Mouse (Mus musculus) intestine, postnatal 0 days (tissue): ENCODE measurements at regions not wholly inside any gene's neighbourhood (a gene's known extent, or its start where the extent isn't known, plus 50 kb on each side); places are given as distances from the start of the nearest gene placed in this dataset.

Experiments
- ATAC-seq: fragments of 200-750 bp; cut with Nextera tagmentation; 2 replicates; pipeline ENCODE4 v1.8.0; 2017; ENCODE audit warnings: mild to moderate bottlenecking, moderate TSS enrichment, moderate library complexity
- H3K27ac ChIP-seq: fragments of 300-500 bp; sonication (generic); 2 replicates; pipeline ENCODE4 v1.5.1; 2014; ENCODE audit warnings: mild to moderate bottlenecking, low read depth, low read length, moderate library complexity
- H3K27me3 ChIP-seq: fragments of 300-500 bp; sonication (generic); replicated peaks from 2 replicates; pipeline ENCODE4 v1.6.1; 2014; ENCODE audit warnings: low read length, mixed read lengths; ENCODE audit not compliant: control insufficient read depth, insufficient read depth
- H3K36me3 ChIP-seq: fragments of 300-500 bp; sonication (generic); 2 replicates; pipeline ENCODE4 v1.6.1; 2014; ENCODE audit warnings: mild to moderate bottlenecking, moderate library complexity; ENCODE audit not compliant: control insufficient read depth, insufficient read depth
- H3K4me1 ChIP-seq: fragments of 300-500 bp; sonication (generic); replicated peaks from 2 replicates; pipeline ENCODE4 v1.6.1; 2014; ENCODE audit warnings: antibody characterized with exemption, low read length, mixed read lengths; ENCODE audit not compliant: control insufficient read depth, insufficient read depth
- H3K4me2 ChIP-seq: fragments of 300-500 bp; sonication (generic); replicated peaks from 2 replicates; pipeline ENCODE4 v1.6.1; 2014; ENCODE audit warnings: low read depth, mild to moderate bottlenecking, moderate library complexity
- H3K4me3 ChIP-seq: fragments of 300-500 bp; sonication (generic); 2 replicates; pipeline ENCODE4 v1.5.1; 2014; ENCODE audit warnings: low read depth, low read length
- H3K9ac ChIP-seq: fragments of 300-500 bp; sonication (generic); 2 replicates; pipeline ENCODE4 v1.6.1; 2014; ENCODE audit warnings: mild to moderate bottlenecking, low read depth, low read length
- H3K9me3 ChIP-seq: fragments of 300-500 bp; sonication (generic); 2 replicates; pipeline ENCODE4 v1.6.1; 2016; ENCODE audit warnings: mixed run types; ENCODE audit not compliant: control insufficient read depth
- CTCF ChIP-seq: sonication (generic); IDR thresholded peaks from 2 replicates; pipeline ENCODE4 v1.5.1; 2016; ENCODE audit warnings: low read depth, mild to moderate bottlenecking, control low read depth, antibody characterized with exemption, moderate library complexity
- WGBS: fragments of 180-500 bp; shearing (Covaris S2); extraction: QIAGEN DNeasy Blood & Tissue Kit; methylation state at CpG from one replicate; pipeline ENCODE4 v1.1.7; 2014; 5-methylcytosine and 5-hydroxymethylcytosine counted together

GRCm38 (mm10) chr4:137187051-137187450 is 90.2 kb upstream of the Wnt4 start:
- H3K4me3 ChIP-seq: no peak overlapping the region
- H3K9ac ChIP-seq: no peak overlapping the region
- TF ChIP-seq CTCF: no peak
- no peaks in the 10 kb centered on the region for H3K27me3 ChIP-seq
- no peak for ATAC-seq
- no peak overlapping the region for H3K4me2 ChIP-seq
- no peaks in the 10 kb centered on the region for H3K4me1 ChIP-seq
- WGBS: 85% methylated on average over 9 of the region's 9 CpGs
- H3K9me3 ChIP-seq: no peaks in the 10 kb centered on the region
- H3K27ac ChIP-seq: no peak overlapping the region
- no peaks in the 10 kb centered on the region for H3K36me3 ChIP-seq

- Histone ChIP-seq H3K27ac (no peak overlapping the region), H3K9ac (no peak overlapping the region), H3K4me1 (no peaks in the 10 kb centered on the region), H3K27me3 (no peaks in the 10 kb centered on the region), H3K4me3 (no peak overlapping the region), H3K9me3 (no peaks in the 10 kb centered on the region), H3K36me3 (no peaks in the 10 kb centered on the region), H3K4me2 (no peak overlapping the region)
- 85% methylated on average over 4 of the region's 4 CpGs for WGBS
- no peak for ATAC-seq
- TF ChIP-seq CTCF: no peak
These were observed 92.3 kb upstream of the Wnt4 start for GRCm38 (mm10) chr4:137185001-137185400.

GRCm38 (mm10) chr4:137183181-137183850 is 94.0 kb upstream of the Wnt4 start:
- no peak for TF ChIP-seq CTCF
- Histone ChIP-seq H3K9ac (no peak overlapping the region), H3K4me1 (no peaks in the 10 kb centered on the region), H3K27ac (no peak overlapping the region), H3K4me2 (no peak overlapping the region), H3K27me3 (no peaks in the 10 kb centered on the region), H3K4me3 (no peak overlapping the region), H3K9me3 (no peaks in the 10 kb centered on the region), H3K36me3 (no peaks in the 10 kb centered on the region)
- 41% methylated on average over 10 of the region's 10 CpGs for WGBS
- ATAC-seq: 0 out of 2 replicates have a peak, but pooled peaks have one; percentile 41

GRCm38 (mm10) chr4:137182547-137182946 is 94.7 kb upstream of the Wnt4 start:
- no peak overlapping the region for H3K9ac ChIP-seq
- H3K27me3 ChIP-seq: no peaks in the 10 kb centered on the region
- ATAC-seq: no peak
- 67% methylated on average over 14 of the region's 14 CpGs for WGBS
- no peak overlapping the region for H3K4me3 ChIP-seq
- H3K36me3 ChIP-seq: no peaks in the 10 kb centered on the region
- H3K4me2 ChIP-seq: no peak overlapping the region
- H3K4me1 ChIP-seq: no peaks in the 10 kb centered on the region
- no peak for TF ChIP-seq CTCF
- no peak overlapping the region for H3K27ac ChIP-seq
- no peaks in the 10 kb centered on the region for H3K9me3 ChIP-seq

GRCm38 (mm10) chr4:137181252-137181651 is 96.0 kb upstream of the Wnt4 start:
- TF ChIP-seq CTCF: no peak
- Histone ChIP-seq H3K4me2 (no peak overlapping the region), H3K36me3 (no peaks in the 10 kb centered on the region), H3K27me3 (no peaks in the 10 kb centered on the region), H3K4me1 (no peaks in the 10 kb centered on the region), H3K4me3 (no peak overlapping the region), H3K27ac (no peak overlapping the region), H3K9ac (no peak overlapping the region), H3K9me3 (no peaks in the 10 kb centered on the region)
- no peak for ATAC-seq
- 42% methylated on average over 8 of the region's 8 CpGs for WGBS

GRCm38 (mm10) chr4:137180083-137180482 is 97.2 kb upstream of the Wnt4 start:
- no peak for ATAC-seq

GRCm38 (mm10) chr4:137178833-137179232 is 98.5 kb upstream of the Wnt4 start:
- TF ChIP-seq CTCF: no peak
- Histone ChIP-seq H3K27me3 (no peaks in the 10 kb centered on the region), H3K9ac (no peak overlapping the region), H3K9me3 (no peaks in the 10 kb centered on the region), H3K36me3 (no peaks in the 10 kb centered on the region), H3K27ac (no peak overlapping the region), H3K4me2 (no peak overlapping the region), H3K4me3 (no peak overlapping the region), H3K4me1 (no peaks in the 10 kb centered on the region)
- no peak for ATAC-seq
- WGBS: 63% methylated on average over 3 of the region's 3 CpGs

More at GRCm38 (mm10) chr4:137180083-137180482, 97.2 kb upstream of the Wnt4 start:
- Histone ChIP-seq H3K4me1 (no peaks in the 10 kb centered on the region), H3K4me2 (no peak overlapping the region), H3K36me3 (no peaks in the 10 kb centered on the region), H3K9me3 (no peaks in the 10 kb centered on the region), H3K27me3 (no peaks in the 10 kb centered on the region), H3K9ac (no peak overlapping the region), H3K4me3 (no peak overlapping the region), H3K27ac (no peak overlapping the region)
- WGBS: 85% methylated on average over 2 of the region's 2 CpGs
- no peak for TF ChIP-seq CTCF
